Mouse (Mus musculus): ENCODE measurements around the gene 9130213A22Rik. TPM values are rescaled to one million over a fixed set of nuclear protein-coding genes. Genes with fewer than 3 reads are reported as not detected.
A peak's percentile ranks its signal among the peaks of the same experiment; 100 is the strongest.

The 9130213A22Rik gene
- polyA plus RNA-seq, 1 experiment from 2014 or later = 0.36 TPM

DNA sequence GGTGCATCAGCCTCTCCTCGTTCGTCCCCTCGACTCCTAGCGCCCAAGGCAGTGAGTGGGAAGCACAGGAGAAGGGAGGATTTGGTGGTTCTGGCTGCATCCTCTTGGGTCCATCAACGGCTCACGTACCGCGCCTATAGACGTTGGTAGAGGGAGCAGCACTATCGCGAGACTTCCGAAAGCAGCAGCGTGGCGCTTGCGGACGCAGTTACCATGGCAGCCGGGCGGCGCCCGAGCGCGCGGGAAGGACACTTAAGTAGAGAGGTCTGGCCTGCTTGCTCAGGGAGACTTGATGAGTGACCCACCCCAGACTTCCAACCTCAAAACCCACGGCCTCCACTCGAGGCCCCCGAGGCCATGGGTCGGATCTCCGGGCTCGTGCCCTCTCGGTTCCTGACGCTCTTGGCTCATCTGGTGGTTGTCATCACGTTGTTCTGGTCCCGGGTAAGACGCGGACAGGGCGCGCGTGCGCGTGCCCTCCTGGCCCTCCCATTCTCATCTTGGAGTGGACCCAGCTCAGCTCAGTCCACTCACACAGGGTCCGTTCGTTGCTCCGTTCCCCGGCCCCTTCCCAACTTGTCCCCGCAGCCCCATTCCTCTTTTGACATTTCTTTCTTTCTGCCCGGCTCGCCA lies 51.7 kb downstream of the 9130213A22Rik start, which contains the start of gene Tmem107:
Gene Tmem107, plus strand, starts transcription at position 217 of the 633 bp plus-strand sequence.
- Histone ChIP-seq H3K27me3 (ENCODE audit: control insufficient read depth, insufficient read depth, low read depth, low read length) (no peaks in the 10 kb centered on the region), H3K9me3 (ENCODE audit: control insufficient read depth, low read length) (no peaks in the 10 kb centered on the region), H3K27ac (ENCODE audit: low read length) (peak within 1 kb of the TSS; percentile 96), H3K9ac (ENCODE audit: low read length) (peak within 1 kb of the TSS; percentile 84), H3K4me2 (ENCODE audit: low read depth, low read length) (peak within 1 kb of the TSS; percentile 69), H3K36me3 (ENCODE audit: control insufficient read depth, insufficient read depth, low read length) (no peaks in the 10 kb centered on the region), H3K4me3 (ENCODE audit: low read length) (peak within 1 kb of the TSS; percentile 71), H3K4me1 (replicated peaks; ENCODE audit: control insufficient read depth, insufficient read depth, low read length) (peaks cover 36% of the 10 kb centered on the region)
- WGBS = 0% methylated on average over 47 of the region's 47 CpGs
- ATAC-seq (ENCODE audit: low read depth) = peak; percentile 90

DNA sequence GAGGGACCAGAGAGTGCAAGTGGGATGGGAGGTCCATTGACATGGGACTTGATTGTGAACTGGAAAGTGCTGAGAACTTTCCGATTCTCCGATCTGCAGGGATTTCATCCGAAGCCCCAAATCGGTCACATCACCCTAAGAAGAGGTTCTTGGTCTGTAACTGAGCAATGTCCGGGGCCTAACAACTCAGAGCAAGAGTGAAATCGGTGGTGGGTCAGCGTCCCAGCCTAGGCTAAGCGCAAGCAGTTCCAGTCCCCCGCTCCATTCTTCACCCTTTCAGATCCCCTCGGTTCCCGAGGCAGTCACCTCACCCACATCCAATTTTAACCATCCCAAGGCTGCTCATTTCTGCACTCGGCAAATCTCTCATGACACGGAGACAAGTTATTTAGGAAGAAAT lies 52.3 kb downstream of the 9130213A22Rik start:
- Histone ChIP-seq H3K36me3 (ENCODE audit: control insufficient read depth, insufficient read depth, low read length) (no peaks in the 10 kb centered on the region), H3K4me2 (ENCODE audit: low read depth, low read length) (peak overlapping the region; percentile 69), H3K27me3 (ENCODE audit: control insufficient read depth, insufficient read depth, low read depth, low read length) (no peaks in the 10 kb centered on the region), H3K9me3 (ENCODE audit: control insufficient read depth, low read length) (no peaks in the 10 kb centered on the region), H3K27ac (ENCODE audit: low read length) (peak overlapping the region; percentile 96), H3K9ac (ENCODE audit: low read length) (peak overlapping the region; percentile 84), H3K4me3 (ENCODE audit: low read length) (peak overlapping the region; percentile 71), H3K4me1 (replicated peaks; ENCODE audit: control insufficient read depth, insufficient read depth, low read length) (peaks cover 38% of the 10 kb centered on the region)
- WGBS = 1% methylated on average over 13 of the region's 13 CpGs
- ATAC-seq (ENCODE audit: low read depth) = no peak

Other genes starting within 250 kb of the 9130213A22Rik start
- 0.06 and 0.13 TPM in 2 replicates for gene Rnf222, start 234.0 kb downstream of the 9130213A22Rik start, polyA plus RNA-seq (2015; fragmentation: Nextera tagmentation; extraction: Ambion mirVana)
- gene Rpl26, start 221.0 kb downstream of the 9130213A22Rik start, polyA plus RNA-seq (2015; fragmentation: Nextera tagmentation; extraction: Ambion mirVana) = 880 and 951 TPM in 2 replicates
- not detected in 2 replicates for gene Odf4, start 195.5 kb downstream of the 9130213A22Rik start, polyA plus RNA-seq (2015; fragmentation: Nextera tagmentation; extraction: Ambion mirVana)
- 28.3 and 28.9 TPM in 2 replicates for gene Arhgef15, start 165.1 kb downstream of the 9130213A22Rik start, polyA plus RNA-seq (2015; fragmentation: Nextera tagmentation; extraction: Ambion mirVana)
- gene Slc25a35, start 154.5 kb downstream of the 9130213A22Rik start, polyA plus RNA-seq (2015; fragmentation: Nextera tagmentation; extraction: Ambion mirVana) = 2.9 and 3.3 TPM in 2 replicates
- 36.7 and 40.3 TPM in 2 replicates for gene Rangrf, start 147.4 kb downstream of the 9130213A22Rik start, polyA plus RNA-seq (2015; fragmentation: Nextera tagmentation; extraction: Ambion mirVana)
- 26.2 and 27.0 TPM in 2 replicates for gene Pfas, start 114.1 kb downstream of the 9130213A22Rik start, polyA plus RNA-seq (2015; fragmentation: Nextera tagmentation; extraction: Ambion mirVana)
- gene Ctc1, start 106.7 kb downstream of the 9130213A22Rik start, polyA plus RNA-seq (2015; fragmentation: Nextera tagmentation; extraction: Ambion mirVana) = 47.6 and 53.3 TPM in 2 replicates
- 183 and 189 TPM in 2 replicates for gene Aurkb, start 76.9 kb downstream of the 9130213A22Rik start, polyA plus RNA-seq (2015; fragmentation: Nextera tagmentation; extraction: Ambion mirVana)
- gene Borcs6, start 62.9 kb downstream of the 9130213A22Rik start, polyA plus RNA-seq (2015; fragmentation: Nextera tagmentation; extraction: Ambion mirVana) = 7.2 and 8.6 TPM in 2 replicates
- 101 and 104 TPM in 2 replicates for gene Tmem107, start 51.8 kb downstream of the 9130213A22Rik start, polyA plus RNA-seq (2015; fragmentation: Nextera tagmentation; extraction: Ambion mirVana)
- 80.6 and 85.2 TPM in 2 replicates for gene Vamp2, start 34.1 kb downstream of the 9130213A22Rik start, polyA plus RNA-seq (2015; fragmentation: Nextera tagmentation; extraction: Ambion mirVana)
- gene Per1, start 27.4 kb downstream of the 9130213A22Rik start, polyA plus RNA-seq (2015; fragmentation: Nextera tagmentation; extraction: Ambion mirVana) = 31.1 and 32.4 TPM in 2 replicates
- 0.38 and 0.43 TPM in 2 replicates for gene Hes7, start 2.2 kb downstream of the 9130213A22Rik start, polyA plus RNA-seq (2015; fragmentation: Nextera tagmentation; extraction: Ambion mirVana)
- 0.24 and 0.31 TPM in 2 replicates for gene Aloxe3, start 3.3 kb upstream of the 9130213A22Rik start, polyA plus RNA-seq (2015; fragmentation: Nextera tagmentation; extraction: Ambion mirVana)
- gene Alox12b, start 34.4 kb upstream of the 9130213A22Rik start, polyA plus RNA-seq (2015; fragmentation: Nextera tagmentation; extraction: Ambion mirVana) = 0.33 TPM in 1 of 2 replicates, not detected in the other
- 0.43 and 0.44 TPM in 2 replicates for gene Alox8, start 75.3 kb upstream of the 9130213A22Rik start, polyA plus RNA-seq (2015; fragmentation: Nextera tagmentation; extraction: Ambion mirVana)
- gene Gucy2e, start 114.4 kb upstream of the 9130213A22Rik start, polyA plus RNA-seq (2015; fragmentation: Nextera tagmentation; extraction: Ambion mirVana) = 0.10 TPM in 2 replicates
- gene Cntrob, start 201.2 kb upstream of the 9130213A22Rik start, polyA plus RNA-seq (2015; fragmentation: Nextera tagmentation; extraction: Ambion mirVana) = 26.3 and 28.7 TPM in 2 replicates
- gene Trappc1, start 201.4 kb upstream of the 9130213A22Rik start, polyA plus RNA-seq (2015; fragmentation: Nextera tagmentation; extraction: Ambion mirVana) = 159 and 168 TPM in 2 replicates
- 0.62 and 1.6 TPM in 2 replicates for gene Kcnab3, start 203.7 kb upstream of the 9130213A22Rik start, polyA plus RNA-seq (2015; fragmentation: Nextera tagmentation; extraction: Ambion mirVana)
- gene Rnf227, start 217.9 kb upstream of the 9130213A22Rik start, polyA plus RNA-seq (2015; fragmentation: Nextera tagmentation; extraction: Ambion mirVana) = 11.0 and 12.6 TPM in 2 replicates
- 56.9 and 60.3 TPM in 2 replicates for gene Chd3, start 246.8 kb upstream of the 9130213A22Rik start, polyA plus RNA-seq (2015; fragmentation: Nextera tagmentation; extraction: Ambion mirVana)